Mouse (Mus musculus): Measurements from ENCODE around the gene Fut2.
A peak's percentile ranks its signal among the peaks of the same experiment; 100 is the strongest.

Gene Fut2

GRCm38 (mm10) chr7:45638623-45639401 lies 27.4 kb downstream of the Fut2 start:
- DNase-seq (ENCODE audit: low read depth, low spot score): peak; percentile 93

- DNase-seq (ENCODE audit: low read depth, low spot score): no peak
These were observed 28.5 kb downstream of the Fut2 start for GRCm38 (mm10) chr7:45637710-45638109.

GRCm38 (mm10) chr7:45635711-45636688 lies 30.2 kb downstream of the Fut2 start:
- DNase-seq (ENCODE audit: low read depth, low spot score): no peak

- DNase-seq (ENCODE audit: low read depth, low spot score): no peak
These were observed 31.1 kb downstream of the Fut2 start for GRCm38 (mm10) chr7:45634946-45635681.

- no peak for DNase-seq (ENCODE audit: low read depth, low spot score)
These were observed 33.7 kb downstream of the Fut2 start for GRCm38 (mm10) chr7:45632499-45632898.

GRCm38 (mm10) chr7:45630064-45630907 lies 35.9 kb downstream of the Fut2 start:
- DNase-seq (ENCODE audit: low read depth, low spot score): no peak

GRCm38 (mm10) chr7:45628364-45629294 lies 37.6 kb downstream of the Fut2 start:
- peak; percentile 77 for DNase-seq (ENCODE audit: low read depth, low spot score)

- DNase-seq (ENCODE audit: low read depth, low spot score): no peak
These were observed 38.9 kb downstream of the Fut2 start, which contains the start of gene Rasip1 for GRCm38 (mm10) chr7:45627261-45627660. Rasip1 (plus strand) TSS chr7:45627488.

GRCm38 (mm10) chr7:45626571-45627076 lies 39.6 kb downstream of the Fut2 start:
- no peak for DNase-seq (ENCODE audit: low read depth, low spot score)

GRCm38 (mm10) chr7:45625481-45625880 lies 40.7 kb downstream of the Fut2 start:
- no peak for DNase-seq (ENCODE audit: low read depth, low spot score)

- no peak for DNase-seq (ENCODE audit: low read depth, low spot score)
These were observed 41.5 kb downstream of the Fut2 start for GRCm38 (mm10) chr7:45624718-45625117.

- DNase-seq (ENCODE audit: low read depth, low spot score): no peak
These were observed 42.7 kb downstream of the Fut2 start for GRCm38 (mm10) chr7:45623507-45623906.

GRCm38 (mm10) chr7:45621443-45621842 lies 44.8 kb downstream of the Fut2 start, which contains the start of gene Izumo1:
Izumo1 (plus strand) TSS chr7:45621811.
- no peak for DNase-seq (ENCODE audit: low read depth, low spot score)

- no peak for DNase-seq (ENCODE audit: low read depth, low spot score)
These were observed 46.6 kb downstream of the Fut2 start for GRCm38 (mm10) chr7:45619592-45619991.

GRCm38 (mm10) chr7:45618316-45618715 lies 47.9 kb downstream of the Fut2 start:
- no peak for DNase-seq (ENCODE audit: low read depth, low spot score)

- DNase-seq (ENCODE audit: low read depth, low spot score): no peak
These were observed 49.0 kb downstream of the Fut2 start, which contains the start of gene Fut1 for GRCm38 (mm10) chr7:45617042-45617695. Fut1 (plus strand) TSS chr7:45617289.

- DNase-seq (ENCODE audit: low read depth, low spot score): no peak
These were observed 49.9 kb downstream of the Fut2 start for GRCm38 (mm10) chr7:45616277-45616676.

- no peak for DNase-seq (ENCODE audit: low read depth, low spot score)
These were observed 56.7 kb downstream of the Fut2 start for GRCm38 (mm10) chr7:45609511-45609910.
